Mouse (Mus musculus) E14TG2a.4 (cell line): ENCODE data around the gene Pdlim7.

Experiments used
- CTCF ChIP-seq: conservative IDR thresholded peaks from 2 replicates; pipeline ENCODE4 v1.5.1; 2014; ENCODE audit warnings: low read length
- NANOG ChIP-seq: IDR thresholded peaks from 2 replicates; pipeline ENCODE4 v1.6.1; 2014; ENCODE audit warnings: borderline replicate concordance, low read length, mixed read lengths

- no peak for TF ChIP-seq CTCF
- no peak for TF ChIP-seq NANOG
Measured at GRCm38 (mm10) chr13:55510332-55510667, 3.2 kb downstream of the Pdlim7 start.
